Comparison of ENCODE assay signal across 12 mouse cellular contexts in genomic region chr3:28550497-28551093, GRCm38 (mm10).
DNase-seq lines count a peak whose midpoint lies in the region; ATAC-seq and TF ChIP-seq lines count a peak whose summit lies in the region.
"Had no signal": no experiment of that assay in that cellular context is flagged by ENCODE, and none has a peak within 500 bp of the region (broad histone marks: within the 10 kb centered on the region; RNA-seq: fewer than 3 reads in every experiment).

No protein-coding gene starts in this region.

- H3K4me3 ChIP-seq in forebrain, embryonic 15.5 days = no peak overlapping the region
- H3K4me3 ChIP-seq in midbrain, embryonic 14.5 days (replicated peaks; ENCODE audit: low read depth, low read length) = no peak overlapping the region
- H3K4me3 ChIP-seq: embryonic facial prominence, embryonic 13.5 days had no signal

- no peak overlapping the region for H3K4me2 ChIP-seq in forebrain, embryonic 15.5 days (replicated peaks)
- H3K4me2 ChIP-seq in midbrain, embryonic 14.5 days (ENCODE audit: low read length) = no peak overlapping the region
- H3K4me2 ChIP-seq: embryonic facial prominence, embryonic 13.5 days; heart, embryonic 11.5 days had no signal

- TF ChIP-seq CTCF in brain, embryonic 14.5 days (IDR thresholded peaks at IDR 0.05; ENCODE audit: borderline replicate concordance, extremely low read depth, insufficient read depth, insufficient read length) = no peak

- DNase-seq in frontal cortex, postnatal 14 days (ENCODE audit: low spot score in 2 of 2) = no peak
- DNase-seq in brain, embryonic 14.5 days (ENCODE audit: low read depth) = peak; percentile 88
- DNase-seq in midbrain, embryonic 14.5 days = peak; percentile 51
- DNase-seq in kidney, postnatal 36 days = no peak
- no peak for DNase-seq in spleen, adult 18-20 months
- DNase-seq: kidney, adult 9 months had no signal

- no peak overlapping the region for H3K9ac ChIP-seq in forebrain, embryonic 15.5 days (replicated peaks)
- no peak overlapping the region for H3K9ac ChIP-seq in midbrain, embryonic 14.5 days (replicated peaks; ENCODE audit: low read length)
- H3K9ac ChIP-seq: embryonic facial prominence, embryonic 13.5 days; liver, embryonic 14.5 days had no signal

- H3K36me3 ChIP-seq in forebrain, embryonic 15.5 days = no peaks in the 10 kb centered on the region
- 0 out of 2 replicates have a peak, but pooled peaks cover 11% of the 10 kb centered on the region for H3K36me3 ChIP-seq in midbrain, embryonic 14.5 days (ENCODE audit: control insufficient read depth, insufficient read depth, low read length)
- H3K36me3 ChIP-seq: embryonic facial prominence, embryonic 13.5 days had no signal

- 31% methylated on average over 6 of the region's 6 CpGs for WGBS in forebrain, embryonic 15.5 days
- WGBS in midbrain, embryonic 14.5 days = 27% methylated on average over 6 of the region's 6 CpGs

- peak; percentile 73 for ATAC-seq in frontal cortex, adult (ENCODE audit: low TSS enrichment)
- peak; percentile 82 for ATAC-seq in forebrain, embryonic 15.5 days (replicated peaks)
- no peak for ATAC-seq in midbrain, embryonic 14.5 days (ENCODE audit: low FRiP score, low TSS enrichment)
- ATAC-seq in erythroid progenitor cell, adult 5-6 weeks (replicated peaks; ENCODE audit: low FRiP score, poor library complexity, severe bottlenecking) = no peak

- no peaks in the 10 kb centered on the region for H3K27me3 ChIP-seq in forebrain, embryonic 15.5 days
- H3K27me3 ChIP-seq in midbrain, embryonic 14.5 days (ENCODE audit: control insufficient read depth, insufficient read depth, low read length) = no peaks in the 10 kb centered on the region
- H3K27me3 ChIP-seq: embryonic facial prominence, embryonic 13.5 days had no signal

- no peak for TF ChIP-seq POLR2A in brain, embryonic 14.5 days (IDR thresholded peaks at IDR 0.05; ENCODE audit: borderline replicate concordance, extremely low read depth, insufficient read depth, insufficient read length, poor library complexity, severe bottlenecking)

- H3K4me1 ChIP-seq in forebrain, embryonic 15.5 days = peaks cover 44% of the 10 kb centered on the region
- H3K4me1 ChIP-seq in midbrain, embryonic 14.5 days (ENCODE audit: control insufficient read depth, insufficient read depth, low read length) = peaks cover 11% of the 10 kb centered on the region

- H3K9me3 ChIP-seq in forebrain, embryonic 15.5 days = no peaks in the 10 kb centered on the region
- H3K9me3 ChIP-seq in midbrain, embryonic 14.5 days (ENCODE audit: control insufficient read depth, low read length) = no peaks in the 10 kb centered on the region
- H3K9me3 ChIP-seq: embryonic facial prominence, embryonic 13.5 days had no signal

- peak overlapping the region; percentile 80 for H3K27ac ChIP-seq in forebrain, embryonic 15.5 days (replicated peaks)
- peak overlapping the region; percentile 22; the same call in 1 of the 2 replicates for H3K27ac ChIP-seq in midbrain, embryonic 14.5 days (replicated peaks; ENCODE audit: low read depth, low read length)
- H3K27ac ChIP-seq: embryonic facial prominence, embryonic 13.5 days; liver, embryonic 14.5 days had no signal

Comparison
In these comparisons a context has a peak if more than half of its experiments do, and no peak if none do; other contexts are left out.
1. ATAC-seq: peak in frontal cortex, adult (single experiment) and forebrain, embryonic 15.5 days (single experiment); none in midbrain, embryonic 14.5 days (single experiment) and erythroid progenitor cell, adult 5-6 weeks (single experiment).
2. DNase-seq: peak in brain, embryonic 14.5 days (single experiment) and midbrain, embryonic 14.5 days (single experiment); none in frontal cortex, postnatal 14 days (0 of 2), kidney, postnatal 36 days (0 of 2) and spleen, adult 18-20 months (0 of 2).